Mouse (Mus musculus): ENCODE data around the gene C1qtnf4. TPM values are rescaled to one million over a fixed set of nuclear protein-coding genes. Genes with fewer than 3 reads are reported as not detected.

The C1qtnf4 gene
- polyA plus RNA-seq, 1 experiment = not detected

GRCm38 (mm10) chr2:90904856-90905224, 19.2 kb downstream of the C1qtnf4 start:
- Histone ChIP-seq H3K4me3 (ENCODE audit: insufficient read depth, low read length) (peak overlapping the region; percentile 81), H3K4me1 (ENCODE audit: control insufficient read depth, insufficient read depth, low read length) (peaks cover 12% of the 10 kb centered on the region; the same call in 1 of the 2 replicates), H3K27ac (ENCODE audit: insufficient read depth, low read depth, low read length) (peak overlapping the region; percentile 49)
- no peak for TF ChIP-seq POLR2A (IDR thresholded peaks at IDR 0.05; ENCODE audit: borderline replicate concordance, low read depth, low read length)
- TF ChIP-seq CTCF (IDR thresholded peaks at IDR 0.05; ENCODE audit: low read depth, low read length) = no peak

- no peak overlapping the region for H3K27ac ChIP-seq (ENCODE audit: insufficient read depth, low read depth, low read length)
- no peak for TF ChIP-seq CTCF (IDR thresholded peaks at IDR 0.05; ENCODE audit: low read depth, low read length)
- TF ChIP-seq POLR2A (IDR thresholded peaks at IDR 0.05; ENCODE audit: borderline replicate concordance, low read depth, low read length) = no peak
- no peak overlapping the region for H3K4me3 ChIP-seq (ENCODE audit: insufficient read depth, low read length)
- H3K4me1 ChIP-seq (ENCODE audit: control insufficient read depth, insufficient read depth, low read length) = peaks cover 19% of the 10 kb centered on the region
Measured at GRCm38 (mm10) chr2:90906721-90907120, 21.1 kb downstream of the C1qtnf4 start.

- TF ChIP-seq CTCF (IDR thresholded peaks at IDR 0.05; ENCODE audit: low read depth, low read length) (no peak), POLR2A (IDR thresholded peaks at IDR 0.05; ENCODE audit: borderline replicate concordance, low read depth, low read length) (no peak)
- Histone ChIP-seq H3K27ac (ENCODE audit: insufficient read depth, low read depth, low read length) (no peak overlapping the region), H3K4me3 (ENCODE audit: insufficient read depth, low read length) (no peak overlapping the region), H3K4me1 (ENCODE audit: control insufficient read depth, insufficient read depth, low read length) (peaks cover 14% of the 10 kb centered on the region)
Measured at GRCm38 (mm10) chr2:90910861-90911260, 25.2 kb downstream of the C1qtnf4 start.

- no peak overlapping the region for H3K4me3 ChIP-seq (ENCODE audit: insufficient read depth, low read length)
- peaks cover 20% of the 10 kb centered on the region for H3K4me1 ChIP-seq (ENCODE audit: control insufficient read depth, insufficient read depth, low read length)
- no peak overlapping the region for H3K27ac ChIP-seq (ENCODE audit: insufficient read depth, low read depth, low read length)
- TF ChIP-seq CTCF (IDR thresholded peaks at IDR 0.05; ENCODE audit: low read depth, low read length) (no peak), POLR2A (IDR thresholded peaks at IDR 0.05; ENCODE audit: borderline replicate concordance, low read depth, low read length) (no peak)
Measured at GRCm38 (mm10) chr2:90911668-90912067, 26.0 kb downstream of the C1qtnf4 start.

- TF ChIP-seq CTCF (IDR thresholded peaks at IDR 0.05; ENCODE audit: low read depth, low read length) = no peak
- no peak for TF ChIP-seq POLR2A (IDR thresholded peaks at IDR 0.05; ENCODE audit: borderline replicate concordance, low read depth, low read length)
- no peak overlapping the region for H3K4me3 ChIP-seq (ENCODE audit: insufficient read depth, low read length)
- H3K27ac ChIP-seq (ENCODE audit: insufficient read depth, low read depth, low read length) = no peak overlapping the region
- peaks cover 23% of the 10 kb centered on the region for H3K4me1 ChIP-seq (ENCODE audit: control insufficient read depth, insufficient read depth, low read length)
Measured at GRCm38 (mm10) chr2:90913671-90914070, 28.0 kb downstream of the C1qtnf4 start.

DNA sequence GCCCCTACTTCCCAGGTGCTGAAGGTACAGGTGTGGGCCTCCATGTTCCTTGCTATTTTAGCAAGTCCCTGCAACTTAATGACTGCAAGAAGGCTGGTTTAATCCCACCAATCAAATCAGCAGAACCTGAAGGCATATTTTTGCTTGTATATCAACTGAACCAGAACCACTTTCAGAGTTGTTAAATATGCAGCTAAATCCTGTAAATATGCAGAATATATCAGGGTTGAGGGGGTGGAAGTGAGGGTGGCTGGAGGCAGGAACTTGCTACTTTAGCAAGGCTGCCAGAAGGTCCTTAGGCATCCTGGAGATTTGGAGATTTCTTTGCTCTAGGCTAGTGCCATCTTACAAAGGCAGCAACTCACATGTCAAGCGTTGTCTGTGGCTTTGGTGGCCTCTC, 29.9 kb downstream of the C1qtnf4 start:
- Histone ChIP-seq H3K4me1 (ENCODE audit: control insufficient read depth, insufficient read depth, low read length) (peaks cover 24% of the 10 kb centered on the region), H3K4me3 (ENCODE audit: insufficient read depth, low read length) (no peak overlapping the region), H3K27ac (ENCODE audit: insufficient read depth, low read depth, low read length) (no peak overlapping the region)
- TF ChIP-seq POLR2A (IDR thresholded peaks at IDR 0.05; ENCODE audit: borderline replicate concordance, low read depth, low read length) (no peak), CTCF (IDR thresholded peaks at IDR 0.05; ENCODE audit: low read depth, low read length) (no peak)

DNA sequence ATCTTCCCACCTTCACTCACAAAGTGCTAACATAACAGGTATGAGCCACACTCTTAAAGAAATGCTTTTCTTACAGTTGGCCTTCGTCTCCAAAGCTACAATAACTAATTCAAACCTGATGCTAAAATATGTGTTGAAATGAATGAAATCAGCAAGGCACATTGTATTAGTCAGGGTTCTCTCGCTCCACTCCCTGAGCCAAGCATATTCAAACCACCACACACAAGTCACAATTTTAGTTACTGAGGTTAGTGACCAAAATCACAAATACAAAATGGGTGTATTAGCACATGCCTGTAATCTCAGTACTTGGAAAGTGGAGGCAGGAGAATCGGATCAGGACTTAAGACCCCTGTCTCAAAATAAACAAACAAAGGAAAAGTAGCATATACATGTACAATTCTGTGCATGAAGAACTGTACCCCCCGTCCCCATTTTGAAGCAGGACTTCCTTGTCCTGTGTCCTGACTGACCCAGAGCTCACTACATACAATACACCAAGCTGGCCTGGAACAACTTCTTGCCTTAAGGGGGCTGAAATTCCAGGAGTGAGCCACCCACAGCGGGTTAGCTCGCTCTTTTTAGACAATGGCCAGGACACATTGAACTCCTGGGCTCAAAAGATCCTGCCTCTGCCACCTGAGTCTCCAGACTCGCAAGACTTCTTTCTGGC, 31.0 kb downstream of the C1qtnf4 start:
- TF ChIP-seq POLR2A (IDR thresholded peaks at IDR 0.05; ENCODE audit: borderline replicate concordance, low read depth, low read length) = no peak
- no peak for TF ChIP-seq CTCF (IDR thresholded peaks at IDR 0.05; ENCODE audit: low read depth, low read length)
- H3K4me1 ChIP-seq (ENCODE audit: control insufficient read depth, insufficient read depth, low read length) = peaks cover 21% of the 10 kb centered on the region
- peak overlapping the region; percentile 61 for H3K27ac ChIP-seq (ENCODE audit: insufficient read depth, low read depth, low read length)
- peak overlapping the region; percentile 85 for H3K4me3 ChIP-seq (ENCODE audit: insufficient read depth, low read length)

- Histone ChIP-seq H3K4me3 (ENCODE audit: insufficient read depth, low read length) (peak overlapping the region; percentile 85), H3K27ac (ENCODE audit: insufficient read depth, low read depth, low read length) (peak overlapping the region; percentile 61), H3K4me1 (ENCODE audit: control insufficient read depth, insufficient read depth, low read length) (peaks cover 23% of the 10 kb centered on the region)
- no peak for TF ChIP-seq CTCF (IDR thresholded peaks at IDR 0.05; ENCODE audit: low read depth, low read length)
Measured at GRCm38 (mm10) chr2:90917233-90917998, 31.8 kb downstream of the C1qtnf4 start.

GRCm38 (mm10) chr2:90917999-90918698, 32.5 kb downstream of the C1qtnf4 start:
- TF ChIP-seq CTCF (IDR thresholded peaks at IDR 0.05; ENCODE audit: low read depth, low read length) = no peak
- TF ChIP-seq POLR2A (IDR thresholded peaks at IDR 0.05; ENCODE audit: borderline replicate concordance, low read depth, low read length) = peak; percentile 49; the same call in 1 of the 2 replicates
- H3K4me1 ChIP-seq (ENCODE audit: control insufficient read depth, insufficient read depth, low read length) = peaks cover 30% of the 10 kb centered on the region
- peak overlapping the region; percentile 61 for H3K27ac ChIP-seq (ENCODE audit: insufficient read depth, low read depth, low read length)
- peak overlapping the region; percentile 85 for H3K4me3 ChIP-seq (ENCODE audit: insufficient read depth, low read length)

GRCm38 (mm10) chr2:90921178-90921577, 35.5 kb downstream of the C1qtnf4 start:
- peaks cover 24% of the 10 kb centered on the region for H3K4me1 ChIP-seq (ENCODE audit: control insufficient read depth, insufficient read depth, low read length)
- no peak overlapping the region for H3K27ac ChIP-seq (ENCODE audit: insufficient read depth, low read depth, low read length)
- no peak overlapping the region for H3K4me3 ChIP-seq (ENCODE audit: insufficient read depth, low read length)
- TF ChIP-seq CTCF (IDR thresholded peaks at IDR 0.05; ENCODE audit: low read depth, low read length) = no peak
- TF ChIP-seq POLR2A (IDR thresholded peaks at IDR 0.05; ENCODE audit: borderline replicate concordance, low read depth, low read length) = no peak

All from bone marrow macrophage, adult 2 months (primary cell).